Mouse (Mus musculus) forebrain, embryonic 10.5 days (tissue): ENCODE data around the gene Tspan18. TPM values are rescaled to one million over a fixed set of nuclear protein-coding genes. Genes with fewer than 3 reads are reported as not detected.

ENCODE experiments used
- DNase-seq: peaks from one replicate; pipeline ENCODE4 v3.0.0-alpha.2; 2017; ENCODE audit warnings: low spot score; ENCODE audit errors: extremely low spot score
- H3K27ac ChIP-seq: fragments of 300-500 bp; sonication (generic); 2 replicates; pipeline ENCODE4 v1.5.1; 2016; ENCODE audit warnings: mild to moderate bottlenecking
- H3K27me3 ChIP-seq: fragments of 300-500 bp; sonication (generic); 2 replicates; pipeline ENCODE4 v1.6.1; 2016; ENCODE audit warnings: mild to moderate bottlenecking; ENCODE audit not compliant: poor library complexity, severe bottlenecking
- H3K36me3 ChIP-seq: fragments of 300-500 bp; sonication (generic); replicated peaks from 2 replicates; pipeline ENCODE4 v1.6.1; 2016; ENCODE audit warnings: mild to moderate bottlenecking, moderate library complexity
- H3K4me1 ChIP-seq: fragments of 300-500 bp; sonication (generic); 2 replicates; pipeline ENCODE4 v1.6.1; 2016
- H3K4me3 ChIP-seq: fragments of 300-500 bp; sonication (generic); 2 replicates; pipeline ENCODE4 v1.5.1; 2016; ENCODE audit warnings: mild to moderate bottlenecking, moderate library complexity
- H3K9me3 ChIP-seq: fragments of 300-500 bp; sonication (generic); 2 replicates; pipeline ENCODE4 v1.6.1; 2016; ENCODE audit warnings: mild to moderate bottlenecking, moderate library complexity
- WGBS: fragments of 180-500 bp; shearing (Covaris S2); methylation state at CpG from one replicate; pipeline ENCODE4 v1.1.7; 2016; 5-methylcytosine and 5-hydroxymethylcytosine counted together
- polyA plus RNA-seq: library from polyadenylated mRNA; unstranded; fragments of >200 nt; fragmentation: Nextera tagmentation; extraction: Ambion mirVana; gene quantifications from 2 replicates; pipeline ENCODE4 v1.2.1, GENCODE M21; 2016

The Tspan18 gene
- polyA plus RNA-seq, 1 experiment from 2014 or later, result 31.4 TPM

DNA sequence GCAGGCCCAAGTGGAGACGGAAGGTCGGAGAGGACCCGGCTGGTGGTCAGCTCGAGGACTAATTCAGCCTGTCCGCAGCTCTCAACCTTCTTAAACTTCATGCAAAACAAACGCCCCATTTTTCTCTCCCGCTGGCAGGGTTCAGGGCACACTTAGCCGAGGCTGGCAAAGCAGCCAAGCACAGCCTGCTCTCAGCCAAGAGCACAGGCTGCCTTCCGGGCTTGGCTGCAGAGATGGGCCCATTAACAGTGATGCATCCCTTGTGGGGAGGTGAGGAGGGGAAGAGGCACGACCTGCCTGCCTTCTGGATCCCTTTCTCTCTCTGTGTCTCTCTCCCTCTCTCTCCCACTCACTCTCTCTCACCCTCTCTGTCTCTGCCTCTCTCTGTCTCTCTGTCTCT, 118.5 kb downstream of the Tspan18 start:
- H3K4me3 ChIP-seq, result no peak overlapping the region
- H3K9me3 ChIP-seq, result no peaks in the 10 kb centered on the region
- 0 out of 2 replicates have a peak overlapping the region, but pooled peaks have one; percentile 44 for H3K27ac ChIP-seq
- H3K27me3 ChIP-seq, result 0 out of 2 replicates have a peak, but pooled peaks cover 3% of the 10 kb centered on the region
- H3K36me3 ChIP-seq, result peaks cover 82% of the 10 kb centered on the region
- WGBS, result 83% methylated on average over 10 of the region's 10 CpGs
- H3K4me1 ChIP-seq, result peaks cover 51% of the 10 kb centered on the region
- DNase-seq, result no peak

DNA sequence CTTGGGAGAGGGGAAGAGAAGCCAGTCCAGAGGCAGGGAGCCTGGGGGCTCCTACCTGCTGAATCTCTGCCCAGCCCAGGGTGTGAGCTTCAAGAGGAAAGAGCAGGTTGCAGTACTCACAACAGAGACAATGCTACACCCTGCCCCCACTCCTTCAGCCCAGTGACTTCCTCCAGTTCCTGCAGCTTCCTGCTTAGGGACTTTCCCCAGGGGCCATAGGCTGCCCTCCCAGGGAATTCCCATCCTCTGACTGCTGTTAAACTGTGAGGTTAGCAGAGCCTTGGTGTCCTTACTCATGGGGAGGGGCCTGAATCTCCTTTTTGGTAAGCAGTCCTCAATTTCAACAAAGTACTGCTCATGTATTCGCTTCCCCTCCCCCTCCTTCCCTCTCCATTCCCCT, 120.1 kb downstream of the Tspan18 start:
- no peak for DNase-seq
- H3K4me3 ChIP-seq, result no peak overlapping the region
- 90% methylated on average over 1 of the region's 1 CpGs for WGBS
- peaks cover 43% of the 10 kb centered on the region for H3K4me1 ChIP-seq
- 0 out of 2 replicates have a peak, but pooled peaks cover 3% of the 10 kb centered on the region for H3K27me3 ChIP-seq
- H3K36me3 ChIP-seq, result peaks cover 83% of the 10 kb centered on the region
- no peaks in the 10 kb centered on the region for H3K9me3 ChIP-seq
- H3K27ac ChIP-seq, result peak overlapping the region; percentile 53; the same call in 1 of the 2 replicates

DNA sequence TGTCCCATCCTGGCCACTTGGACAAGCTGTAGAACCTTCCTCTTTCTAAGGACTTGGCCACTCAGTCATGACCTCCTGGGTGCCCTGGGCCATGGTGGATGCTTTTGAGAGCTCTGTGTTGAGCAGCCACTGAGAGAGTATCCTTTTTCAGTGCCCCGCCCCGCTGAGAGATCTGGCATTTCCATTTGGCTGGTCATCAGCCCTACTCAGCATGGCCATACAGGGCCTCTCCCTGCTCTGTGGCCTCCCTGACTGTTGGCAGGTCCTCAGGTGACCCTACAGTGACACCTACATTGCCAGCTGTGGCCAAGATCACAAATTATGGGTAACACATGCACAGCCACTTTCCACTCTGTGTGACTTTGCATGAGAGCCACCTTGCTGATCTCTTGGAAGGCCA, 121.4 kb downstream of the Tspan18 start:
- WGBS, result 100% methylated on average over 2 of the region's 2 CpGs
- H3K36me3 ChIP-seq, result peaks cover 83% of the 10 kb centered on the region
- H3K9me3 ChIP-seq, result no peaks in the 10 kb centered on the region

DNA sequence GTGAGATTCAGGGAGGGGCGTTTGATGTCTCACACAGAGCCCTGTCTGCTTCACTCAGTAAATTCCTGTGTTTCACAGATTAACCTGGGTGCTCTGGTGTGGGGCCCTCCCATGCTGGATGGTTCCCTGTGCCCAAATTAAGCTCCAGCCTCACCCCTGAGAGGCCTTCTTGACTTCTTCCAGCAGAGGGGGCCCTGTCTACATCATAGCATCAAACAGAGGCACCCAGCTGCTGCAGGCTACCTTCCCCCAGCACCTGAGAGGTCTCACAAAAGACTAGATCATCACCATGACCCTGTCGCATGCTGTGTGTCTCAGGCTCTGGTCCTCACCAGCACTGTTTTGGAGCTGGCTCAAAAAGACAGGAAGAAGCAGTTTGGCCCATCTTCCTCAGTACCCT, 121.9 kb downstream of the Tspan18 start:
- H3K9me3 ChIP-seq, result no peaks in the 10 kb centered on the region
- no peak overlapping the region for H3K4me3 ChIP-seq
- peaks cover 84% of the 10 kb centered on the region for H3K36me3 ChIP-seq
- 85% methylated on average over 2 of the region's 2 CpGs for WGBS
- H3K27me3 ChIP-seq, result no peaks in the 10 kb centered on the region
- no peak overlapping the region for H3K27ac ChIP-seq
- peaks cover 29% of the 10 kb centered on the region for H3K4me1 ChIP-seq
- no peak for DNase-seq

More for the DNA sequence above, 121.4 kb downstream of the Tspan18 start:
- no peak overlapping the region for H3K27ac ChIP-seq
- peaks cover 34% of the 10 kb centered on the region for H3K4me1 ChIP-seq
- H3K27me3 ChIP-seq, result no peaks in the 10 kb centered on the region
- no peak for DNase-seq
- H3K4me3 ChIP-seq, result no peak overlapping the region

DNA sequence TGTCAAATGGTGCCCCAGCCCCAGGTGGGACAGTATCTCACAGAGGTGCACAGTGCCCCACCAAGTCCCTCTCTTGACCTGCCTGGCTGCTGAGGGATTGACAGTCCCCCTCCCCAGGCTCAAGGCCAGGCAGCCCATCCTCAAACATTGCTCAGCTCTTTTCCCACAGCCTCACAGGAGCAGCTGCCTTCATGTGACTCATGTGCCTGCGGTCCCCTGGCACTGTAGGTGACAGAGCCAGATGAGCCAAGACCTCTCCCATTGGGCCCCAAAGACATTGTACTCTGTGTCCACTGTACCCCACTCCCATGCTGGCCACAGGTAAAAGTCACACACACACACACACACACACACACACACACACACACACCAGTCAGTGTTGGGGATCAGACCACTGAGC, 128.2 kb downstream of the Tspan18 start:
- Histone ChIP-seq H3K36me3 (peaks cover 100% of the 10 kb centered on the region), H3K27ac (0 out of 2 replicates have a peak overlapping the region, but pooled peaks have one; percentile 2), H3K4me1 (peaks cover 22% of the 10 kb centered on the region), H3K9me3 (no peaks in the 10 kb centered on the region), H3K4me3 (no peak overlapping the region), H3K27me3 (no peaks in the 10 kb centered on the region)
- WGBS, result 90% methylated on average over 1 of the region's 1 CpGs
- DNase-seq, result no peak

DNA sequence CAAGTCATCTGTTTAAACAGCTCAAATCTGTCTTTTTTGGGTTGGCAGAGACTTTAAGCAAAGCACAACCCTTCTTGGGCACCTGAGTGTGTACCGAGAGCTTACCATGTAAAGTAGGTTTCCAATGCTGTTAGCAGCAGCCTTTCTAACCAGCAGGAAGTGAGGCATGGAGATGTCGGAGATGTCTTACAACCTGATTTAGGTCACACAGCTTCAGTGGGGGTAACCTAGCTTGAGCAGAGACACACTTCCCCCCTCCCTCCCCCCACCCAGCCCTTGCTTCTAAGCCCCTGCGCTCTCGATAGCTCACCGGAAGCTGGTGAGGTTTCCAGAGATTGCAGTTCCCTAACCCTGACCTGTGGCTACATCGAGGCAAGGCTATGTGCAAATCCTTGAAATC, 129.7 kb downstream of the Tspan18 start:
- Histone ChIP-seq H3K27me3 (no peaks in the 10 kb centered on the region), H3K9me3 (no peaks in the 10 kb centered on the region), H3K4me1 (peaks cover 32% of the 10 kb centered on the region), H3K27ac (0 out of 2 replicates have a peak overlapping the region, but pooled peaks have one; percentile 15), H3K4me3 (no peak overlapping the region), H3K36me3 (peaks cover 100% of the 10 kb centered on the region)
- 88% methylated on average over 6 of the region's 6 CpGs for WGBS
- DNase-seq, result no peak

DNA sequence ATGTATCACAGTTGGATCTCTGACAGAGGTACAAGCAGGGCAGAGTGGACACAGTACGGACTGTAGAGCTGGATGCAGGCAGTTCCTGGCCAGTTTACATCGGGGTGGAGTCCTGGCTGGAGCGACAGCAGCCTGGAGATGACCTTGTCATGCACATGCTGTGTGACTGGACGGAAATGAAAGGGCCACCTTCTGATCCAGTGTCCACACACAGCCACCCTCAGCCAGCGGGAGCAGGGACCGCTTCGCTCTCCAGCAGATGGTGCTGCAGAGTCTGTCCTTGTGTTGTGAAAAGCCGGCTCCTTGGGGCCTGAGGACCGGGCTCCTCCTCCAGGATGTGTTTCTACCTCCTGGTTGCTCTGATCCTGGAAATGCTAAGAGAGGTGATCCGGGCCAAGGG, 130.6 kb downstream of the Tspan18 start:
- H3K27ac ChIP-seq, result peak overlapping the region; percentile 15; the same call in 1 of the 2 replicates
- H3K4me3 ChIP-seq, result no peak overlapping the region
- 18% methylated on average over 10 of the region's 10 CpGs for WGBS

DNA sequence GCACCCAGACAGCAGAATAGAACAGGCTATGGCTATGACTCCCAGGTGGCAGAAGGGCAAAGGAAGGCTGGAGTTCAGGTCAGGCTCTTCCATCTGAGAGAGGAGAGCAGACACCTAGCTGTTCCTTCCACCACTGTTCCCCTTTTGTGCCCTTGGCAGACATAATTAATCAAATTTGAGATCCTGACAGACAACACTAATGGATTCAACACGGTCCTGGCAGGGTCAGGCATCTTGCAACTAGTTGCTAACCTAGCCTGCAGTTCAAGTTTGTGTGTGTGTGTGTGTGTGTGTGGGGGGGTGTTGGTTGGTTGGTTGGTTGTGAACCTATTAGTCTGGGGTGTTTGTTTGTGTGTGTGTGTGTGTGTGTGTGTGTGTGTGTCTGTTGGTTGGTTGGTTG, 131.5 kb downstream of the Tspan18 start:
- Histone ChIP-seq H3K27ac (no peak overlapping the region), H3K4me1 (peaks cover 46% of the 10 kb centered on the region), H3K9me3 (no peaks in the 10 kb centered on the region), H3K4me3 (no peak overlapping the region), H3K27me3 (no peaks in the 10 kb centered on the region), H3K36me3 (peaks cover 98% of the 10 kb centered on the region)
- DNase-seq, result no peak
- WGBS, result 76% methylated on average over 1 of the region's 1 CpGs

More for the DNA sequence above, 130.6 kb downstream of the Tspan18 start:
- H3K4me1 ChIP-seq, result peaks cover 41% of the 10 kb centered on the region
- H3K27me3 ChIP-seq, result no peaks in the 10 kb centered on the region
- DNase-seq, result peak; percentile 56
- peaks cover 98% of the 10 kb centered on the region for H3K36me3 ChIP-seq
- H3K9me3 ChIP-seq, result no peaks in the 10 kb centered on the region

DNA sequence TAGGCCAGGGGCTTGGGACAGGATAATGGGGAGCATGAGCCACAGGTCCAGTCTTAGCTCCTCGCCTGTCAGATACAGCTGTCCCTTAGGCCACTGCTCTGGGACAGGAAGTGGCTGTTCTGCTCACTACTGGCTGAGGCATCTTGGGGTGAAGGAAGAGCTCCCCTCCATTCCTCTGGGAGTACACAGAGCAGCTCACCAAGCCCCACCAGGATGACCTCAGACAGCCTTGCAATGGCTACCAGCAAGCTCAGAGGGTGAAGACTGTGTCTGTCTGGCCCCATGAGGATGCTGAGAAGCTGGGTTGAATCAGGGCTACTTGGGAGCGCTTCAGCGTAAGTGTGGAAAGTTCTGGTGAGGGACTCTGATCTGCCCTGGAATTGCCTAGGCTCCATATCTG, 132.3 kb downstream of the Tspan18 start:
- 89% methylated on average over 3 of the region's 3 CpGs for WGBS
- Histone ChIP-seq H3K27ac (no peak overlapping the region), H3K4me1 (peaks cover 46% of the 10 kb centered on the region), H3K9me3 (no peaks in the 10 kb centered on the region), H3K36me3 (peaks cover 98% of the 10 kb centered on the region), H3K27me3 (no peaks in the 10 kb centered on the region), H3K4me3 (no peak overlapping the region)
- DNase-seq, result no peak

DNA sequence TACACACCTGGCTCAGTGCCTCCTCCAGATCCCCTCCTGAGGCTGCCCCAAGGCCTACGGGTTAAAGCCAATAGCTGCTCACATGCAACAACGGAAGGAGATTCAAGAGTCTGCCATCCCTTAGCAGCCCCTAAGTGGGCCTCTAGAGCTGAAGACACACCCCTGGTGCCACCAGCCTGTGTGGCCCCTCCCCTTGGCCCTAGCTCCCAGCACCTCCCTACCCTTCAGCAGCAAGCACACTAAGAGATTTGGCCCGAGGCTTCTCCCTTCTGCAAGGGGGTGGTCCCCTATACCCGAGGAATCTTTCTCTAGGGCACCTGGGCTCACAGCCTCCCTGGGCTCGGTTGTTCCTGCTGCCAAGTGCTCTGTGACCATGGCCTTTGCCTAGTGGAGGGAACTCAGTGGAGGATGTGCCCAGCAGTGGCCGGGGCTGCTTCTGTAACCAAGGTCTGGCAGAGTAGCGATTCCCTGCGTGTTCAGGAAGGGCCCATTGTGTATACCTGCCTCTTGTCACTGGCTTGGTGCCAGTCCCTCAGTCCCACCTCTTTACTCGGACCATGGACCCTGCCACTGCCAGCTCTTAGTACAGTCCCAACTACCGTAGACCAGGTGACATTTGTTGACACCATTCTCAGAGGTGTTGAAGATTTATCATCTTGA, 133.5 kb downstream of the Tspan18 start:
- peaks cover 46% of the 10 kb centered on the region for H3K4me1 ChIP-seq
- WGBS, result 84% methylated on average over 10 of the region's 10 CpGs
- no peak for DNase-seq
- H3K27ac ChIP-seq, result peak overlapping the region; percentile 56; the same call in 1 of the 2 replicates
- H3K36me3 ChIP-seq, result peaks cover 91% of the 10 kb centered on the region
- H3K4me3 ChIP-seq, result no peak overlapping the region
- H3K9me3 ChIP-seq, result no peaks in the 10 kb centered on the region
- no peaks in the 10 kb centered on the region for H3K27me3 ChIP-seq

DNA sequence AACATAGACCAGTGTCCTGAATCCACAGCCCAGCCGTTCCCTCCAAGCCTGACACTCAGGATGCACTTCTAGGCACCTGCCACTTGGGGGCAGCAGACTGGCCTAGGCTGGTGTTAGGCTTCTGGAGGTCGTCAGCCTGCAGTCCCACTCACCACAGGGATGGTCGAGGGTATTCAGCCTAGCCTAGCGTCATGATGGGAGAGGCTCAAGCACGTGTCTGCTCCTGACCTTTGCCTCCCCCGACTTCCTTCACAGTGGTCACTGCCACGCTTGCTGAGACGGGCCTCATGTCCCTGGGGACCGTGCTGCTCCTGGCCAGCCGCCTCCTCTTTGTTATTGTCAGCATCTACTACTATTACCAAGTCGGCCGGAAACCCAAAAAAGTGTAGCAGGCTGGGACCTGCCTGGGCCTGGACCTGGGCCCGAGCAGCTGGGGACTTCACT, 134.8 kb downstream of the Tspan18 start:
- WGBS, result 51% methylated on average over 13 of the region's 13 CpGs
- H3K4me3 ChIP-seq, result no peak overlapping the region

DNA sequence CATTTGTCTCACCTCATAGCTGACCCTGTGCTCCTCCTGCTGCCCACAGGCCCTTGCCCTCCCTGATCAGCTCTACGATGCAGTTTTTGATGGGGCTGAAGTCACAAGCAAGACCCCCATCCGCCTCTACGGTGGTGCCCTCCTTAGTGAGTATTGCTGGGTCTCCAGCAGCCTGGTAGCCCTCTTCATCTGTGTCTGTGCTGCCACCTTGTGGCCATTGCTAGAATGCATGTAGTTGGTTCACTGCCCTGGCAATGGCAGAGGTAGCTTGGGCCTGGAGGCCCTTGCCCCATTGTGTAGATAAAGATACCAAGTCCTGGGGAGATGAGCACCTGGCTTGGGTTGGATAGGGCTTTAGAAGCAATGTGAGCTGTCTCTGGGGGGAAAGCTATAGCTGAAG, 135.5 kb downstream of the Tspan18 start:
- Histone ChIP-seq H3K9me3 (no peaks in the 10 kb centered on the region), H3K27me3 (no peaks in the 10 kb centered on the region), H3K4me3 (no peak overlapping the region), H3K4me1 (peaks cover 56% of the 10 kb centered on the region), H3K27ac (peak overlapping the region; percentile 44; the same call in 1 of the 2 replicates), H3K36me3 (peaks cover 71% of the 10 kb centered on the region)
- WGBS, result 44% methylated on average over 3 of the region's 3 CpGs
- peak; percentile 92 for DNase-seq

More for the DNA sequence above, 134.8 kb downstream of the Tspan18 start:
- Histone ChIP-seq H3K27me3 (no peaks in the 10 kb centered on the region), H3K36me3 (peaks cover 78% of the 10 kb centered on the region), H3K9me3 (no peaks in the 10 kb centered on the region), H3K27ac (peak overlapping the region; percentile 44; the same call in 1 of the 2 replicates), H3K4me1 (peaks cover 54% of the 10 kb centered on the region)
- peak; percentile 75 for DNase-seq

DNA sequence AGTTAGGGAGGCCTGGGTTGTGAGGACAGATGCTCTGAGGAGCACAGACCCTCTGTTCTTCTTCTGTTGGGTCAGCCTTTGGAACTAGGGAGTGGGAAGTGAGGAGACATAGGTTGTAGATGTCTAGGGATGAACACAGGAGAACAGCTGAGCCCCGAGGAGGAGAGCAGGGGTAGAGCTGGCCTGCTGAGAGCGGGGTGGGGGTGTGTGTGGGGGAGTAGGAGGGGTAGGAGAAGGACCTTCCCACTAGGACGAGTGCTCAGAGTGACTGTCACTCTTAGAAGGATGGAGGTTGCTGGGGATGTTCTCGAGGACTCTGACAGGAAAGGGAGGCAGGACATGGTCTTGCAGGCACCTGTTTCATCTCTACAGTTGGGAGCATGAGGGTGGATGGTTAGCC, 140.5 kb downstream of the Tspan18 start:
- H3K27ac ChIP-seq, result peak overlapping the region; percentile 57

More for the DNA sequence above, 140.5 kb downstream of the Tspan18 start:
- H3K4me3 ChIP-seq, result no peak overlapping the region
- DNase-seq, result no peak
- H3K27me3 ChIP-seq, result peaks cover 11% of the 10 kb centered on the region
- H3K9me3 ChIP-seq, result no peaks in the 10 kb centered on the region
- WGBS, result 69% methylated on average over 4 of the region's 4 CpGs
- peaks cover 28% of the 10 kb centered on the region for H3K36me3 ChIP-seq
- peaks cover 72% of the 10 kb centered on the region for H3K4me1 ChIP-seq
